Mouse (Mus musculus) urinary bladder, postnatal 36 days (tissue): ENCODE data around the gene Otx2.

Experiments used
- DNase-seq, 2 experiments: peaks; one replicate each; pipeline ENCODE4 v3.0.0; 2022; ENCODE audit warnings: low spot score in 2 of 2, mixed read lengths in 1 of 2

Gene Otx2

GRCm38 (mm10) chr14:48668761-48669303 is 4.8 kb downstream of the Otx2 start:
- DNase-seq, result no peak

GRCm38 (mm10) chr14:48668051-48668481 is 5.6 kb downstream of the Otx2 start:
- DNase-seq, result no peak

GRCm38 (mm10) chr14:48667396-48667795 is 6.2 kb downstream of the Otx2 start:
- DNase-seq, result no peak

GRCm38 (mm10) chr14:48666771-48667170 is 6.8 kb downstream of the Otx2 start:
- DNase-seq, result no peak

- DNase-seq, result no peak
These were observed 7.6 kb downstream of the Otx2 start for GRCm38 (mm10) chr14:48665816-48666661.

- DNase-seq, result no peak
These were observed 8.5 kb downstream of the Otx2 start for GRCm38 (mm10) chr14:48664841-48665815.

GRCm38 (mm10) chr14:48664001-48664810 is 9.4 kb downstream of the Otx2 start:
- DNase-seq, result no peak

- DNase-seq, result no peak
These were observed 10.1 kb downstream of the Otx2 start for GRCm38 (mm10) chr14:48663531-48663930.

GRCm38 (mm10) chr14:48662568-48663236 is 10.9 kb downstream of the Otx2 start:
- no peak for DNase-seq

GRCm38 (mm10) chr14:48661646-48662567 is 11.7 kb downstream of the Otx2 start:
- DNase-seq, result no peak

GRCm38 (mm10) chr14:48661151-48661550 is 12.5 kb downstream of the Otx2 start:
- no peak for DNase-seq

- DNase-seq, result no peak
These were observed 13.0 kb downstream of the Otx2 start for GRCm38 (mm10) chr14:48660593-48660992.

- DNase-seq, result no peak
These were observed 14.0 kb downstream of the Otx2 start for GRCm38 (mm10) chr14:48659661-48660060.

GRCm38 (mm10) chr14:48657241-48657640 is 16.4 kb downstream of the Otx2 start:
- no peak for DNase-seq

GRCm38 (mm10) chr14:48656711-48657110 is 16.9 kb downstream of the Otx2 start:
- no peak for DNase-seq

GRCm38 (mm10) chr14:48655792-48656550 is 17.6 kb downstream of the Otx2 start:
- DNase-seq, result no peak

- no peak for DNase-seq
These were observed 18.4 kb downstream of the Otx2 start for GRCm38 (mm10) chr14:48655073-48655791.

GRCm38 (mm10) chr14:48654551-48655072 is 19.0 kb downstream of the Otx2 start:
- no peak for DNase-seq
